Mouse (Mus musculus) kidney, postnatal 14 days (tissue): Measurements from ENCODE around the gene Armc3.
"Not testable (repeated sequence)": the region's sequence is repeated elsewhere in the genome, so short reads cannot be mapped to it uniquely, and the experiment has no call there.

Source experiments
- DNase-seq: peaks from one replicate; pipeline ENCODE4 v3.0.0; 2022; ENCODE audit warnings: mixed read lengths

The Armc3 gene

GRCm38 (mm10) chr2:19275602-19276539 is 76.8 kb downstream of the Armc3 start:
- peak; percentile 87 for DNase-seq

GRCm38 (mm10) chr2:19280331-19280730 is 81.2 kb downstream of the Armc3 start:
- no peak for DNase-seq

DNA sequence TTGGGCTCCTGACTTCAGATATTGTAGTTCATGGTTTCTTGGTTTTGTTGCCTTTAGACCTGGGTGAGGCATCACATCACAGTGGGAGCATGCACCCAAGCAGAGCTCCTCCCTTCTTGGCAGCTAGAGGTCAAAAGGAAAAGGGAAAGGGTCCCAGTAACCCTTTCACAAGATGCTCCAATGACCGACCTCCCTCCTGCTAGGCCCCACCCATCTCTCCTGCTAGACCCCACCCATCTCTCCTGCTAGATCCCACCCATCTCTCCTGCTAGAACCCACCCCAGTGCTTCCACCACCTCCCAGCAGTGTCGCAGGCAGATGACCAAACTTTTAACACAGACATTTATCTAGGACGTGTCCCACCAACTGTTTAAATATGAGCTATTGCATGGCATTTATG is 93.3 kb downstream of the Armc3 start:
- no peak for DNase-seq

GRCm38 (mm10) chr2:19300345-19301089 is 101.4 kb downstream of the Armc3 start:
- DNase-seq = no peak

- no peak for DNase-seq
Observed at GRCm38 (mm10) chr2:19301251-19301650, 102.1 kb downstream of the Armc3 start.

GRCm38 (mm10) chr2:19303087-19303486 is 104.0 kb downstream of the Armc3 start:
- not testable (repeated sequence) for DNase-seq

GRCm38 (mm10) chr2:19310498-19310897 is 111.4 kb downstream of the Armc3 start:
- DNase-seq = no peak

GRCm38 (mm10) chr2:19316056-19316455 is 117.0 kb downstream of the Armc3 start:
- no peak for DNase-seq

DNA sequence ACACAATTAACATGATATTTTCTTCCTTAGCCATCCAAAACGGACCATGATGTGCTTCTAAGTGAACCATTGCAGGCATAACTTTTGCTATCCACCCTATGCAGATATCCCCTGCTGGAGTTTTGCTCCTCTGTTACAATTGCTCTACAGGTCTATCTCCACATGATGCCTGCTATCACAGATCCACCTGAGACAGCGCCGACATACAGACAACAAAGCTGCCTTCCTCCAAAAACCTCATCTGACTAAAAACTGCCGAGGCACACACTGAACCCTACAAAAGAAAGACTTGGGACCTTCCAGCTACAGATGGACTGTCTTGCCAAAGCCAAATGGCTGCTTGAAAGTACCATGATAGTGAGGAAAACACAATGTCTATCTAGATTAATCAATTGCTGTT is 117.6 kb downstream of the Armc3 start:
- no peak for DNase-seq

- not testable (repeated sequence) for DNase-seq
Observed at GRCm38 (mm10) chr2:19317151-19317812, 118.2 kb downstream of the Armc3 start.

DNA sequence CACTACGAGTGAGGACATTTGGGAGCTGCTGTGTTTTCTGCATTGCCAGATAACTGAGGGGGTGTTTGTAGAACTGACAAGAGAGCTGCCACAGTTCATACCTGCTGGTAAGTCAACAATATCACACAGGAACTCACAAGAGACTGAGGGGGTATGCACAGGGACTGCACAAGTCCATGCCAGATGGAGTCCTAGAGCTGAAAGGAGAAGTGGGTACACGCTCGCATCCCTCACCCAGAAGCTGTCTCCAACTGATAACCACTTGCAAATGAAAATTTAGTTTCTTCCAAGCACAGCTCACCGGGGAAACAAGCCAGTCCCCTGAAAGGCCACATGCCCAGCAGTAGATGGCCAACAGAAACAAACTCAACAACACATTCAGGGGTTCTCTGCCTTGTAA is 119.4 kb downstream of the Armc3 start:
- DNase-seq = no peak

DNA sequence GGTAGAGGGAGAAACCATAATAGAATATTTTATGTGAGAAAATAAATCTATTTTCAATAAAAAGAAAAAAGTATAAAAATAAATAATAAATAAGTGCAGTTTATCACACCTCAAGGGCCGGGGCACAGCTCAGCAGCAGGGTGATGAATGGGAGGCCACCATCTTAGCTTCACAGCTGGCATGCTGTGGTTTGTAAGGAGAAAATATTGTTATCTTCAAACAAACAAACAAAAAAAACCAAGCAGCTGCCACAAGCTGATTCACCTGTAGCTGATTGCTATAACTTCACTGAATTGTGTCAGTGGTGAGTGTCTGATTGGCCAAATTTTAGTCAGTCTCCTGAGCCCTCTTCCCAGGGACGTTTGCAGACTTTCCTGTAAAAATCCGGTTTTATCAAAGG is 120.2 kb downstream of the Armc3 start:
- no peak for DNase-seq

DNA sequence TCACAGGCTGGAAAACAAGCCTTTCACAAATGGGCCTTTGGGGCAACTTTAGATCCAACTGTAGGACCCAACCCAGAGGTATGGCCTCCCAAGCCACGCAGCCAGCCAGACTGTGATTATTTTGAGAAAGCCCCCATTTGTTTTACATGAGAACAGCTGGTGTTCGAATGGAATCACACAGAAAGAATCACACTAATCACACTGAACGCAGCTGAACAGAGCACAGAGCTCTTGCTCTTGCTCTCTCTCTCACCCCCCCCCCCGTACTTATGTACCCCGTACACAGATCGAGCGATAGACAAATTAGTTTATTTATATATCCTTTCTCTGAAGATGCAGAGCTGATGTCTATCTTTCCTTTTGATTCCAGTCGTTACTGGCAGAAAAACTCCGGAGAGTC is 123.3 kb downstream of the Armc3 start:
- no peak for DNase-seq

DNA sequence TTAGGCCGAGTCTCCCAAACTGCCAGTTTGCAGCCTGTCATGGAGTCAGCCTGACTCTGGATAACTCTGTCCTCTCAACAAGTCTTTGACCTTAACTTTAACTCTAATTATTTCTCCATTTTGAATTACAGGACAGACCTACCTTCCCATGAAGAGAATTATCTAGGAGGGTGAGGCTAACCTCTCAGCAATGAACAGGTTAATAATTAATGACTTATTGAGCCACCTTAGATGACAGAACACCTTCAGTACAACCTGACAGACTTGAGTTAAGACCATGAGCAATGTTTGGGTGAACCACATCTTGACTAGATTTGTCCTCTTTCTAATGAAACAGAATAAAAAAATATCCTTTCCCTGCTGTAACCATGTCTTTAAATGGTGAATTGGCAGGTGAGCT is 127.3 kb downstream of the Armc3 start:
- DNase-seq = no peak

DNA sequence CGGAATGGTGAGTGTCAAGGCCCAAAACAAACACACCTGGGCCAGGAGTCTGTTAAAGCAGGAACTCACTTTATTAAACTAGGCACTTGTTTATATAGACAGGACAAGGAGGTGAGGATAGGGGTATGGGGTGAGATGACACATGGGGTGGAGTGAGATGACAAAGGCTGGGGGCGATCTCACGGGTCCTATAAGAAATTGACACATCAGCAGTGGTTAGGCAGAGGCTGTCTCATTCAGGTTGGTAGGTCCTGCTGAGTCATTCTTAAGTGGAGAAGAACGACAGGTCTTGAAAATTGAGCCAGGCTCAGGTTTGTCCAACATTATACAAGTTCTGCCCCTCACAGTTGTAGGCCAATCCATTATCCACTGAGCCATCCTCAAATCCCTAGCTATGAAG is 128.7 kb downstream of the Armc3 start:
- DNase-seq = no peak

DNA sequence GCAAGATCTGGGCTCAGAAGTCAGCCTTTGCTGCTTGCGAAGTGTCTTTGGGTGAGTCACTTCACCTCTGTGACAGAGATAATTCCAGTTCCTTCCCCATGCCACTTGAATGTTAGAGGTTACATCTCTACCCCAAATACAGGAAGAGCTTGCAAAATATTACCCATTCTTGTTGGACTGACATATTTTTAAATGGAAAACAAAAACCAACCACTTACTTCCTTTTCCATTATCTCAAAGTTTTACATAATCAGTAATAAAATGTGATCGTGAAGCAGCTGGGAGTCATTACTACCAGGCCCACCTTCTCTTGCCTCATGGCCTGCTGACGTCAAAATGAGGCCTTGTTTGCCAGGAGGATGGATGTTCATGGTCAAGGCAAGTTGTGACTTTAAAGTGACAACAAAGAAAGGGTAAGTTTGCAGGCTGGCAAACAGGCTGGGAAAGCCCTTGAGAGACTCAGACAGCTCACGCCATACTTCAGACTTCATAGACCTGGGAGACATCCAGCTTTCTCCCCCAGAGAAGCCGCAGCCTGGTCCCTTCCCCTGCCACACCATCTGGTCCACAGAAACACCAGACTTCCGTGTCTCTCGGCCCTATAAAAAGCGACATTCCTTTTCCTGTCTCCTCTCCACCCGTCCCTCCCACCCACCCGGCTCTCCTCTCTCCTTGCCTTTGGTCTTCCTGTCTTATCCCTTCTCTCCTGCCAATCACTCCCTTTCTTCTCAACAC is 145.0 kb downstream of the Armc3 start:
- DNase-seq = peak; percentile 31

- peak; percentile 89 for DNase-seq
Observed at GRCm38 (mm10) chr2:19344636-19345413, 145.7 kb downstream of the Armc3 start.

DNA sequence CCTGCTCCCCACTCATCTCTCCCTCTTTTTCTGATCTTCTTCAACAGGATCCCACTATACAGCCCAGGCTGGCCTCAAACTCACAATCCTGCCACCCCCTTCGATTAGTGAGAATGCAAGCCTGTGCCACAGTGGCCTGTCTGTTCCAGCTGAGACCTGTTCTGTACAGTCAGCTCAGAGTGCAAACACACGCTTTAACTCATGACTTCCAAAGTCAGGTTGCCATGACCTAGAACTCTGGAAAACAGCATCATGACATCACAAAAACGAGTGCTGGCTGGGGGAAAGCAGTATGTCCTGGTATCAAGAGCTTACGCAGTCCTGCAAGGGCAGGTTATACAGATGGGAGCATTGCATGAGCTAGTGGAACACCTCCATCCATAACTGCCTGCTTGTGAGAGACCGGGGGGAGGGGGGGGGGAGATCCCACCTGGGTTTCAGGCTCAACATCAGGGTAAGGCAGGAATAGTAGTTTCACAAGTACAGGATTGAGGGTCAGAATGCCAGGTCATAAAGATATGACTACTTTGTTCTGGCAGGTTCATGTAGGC is 146.4 kb downstream of the Armc3 start:
- no peak for DNase-seq

DNA sequence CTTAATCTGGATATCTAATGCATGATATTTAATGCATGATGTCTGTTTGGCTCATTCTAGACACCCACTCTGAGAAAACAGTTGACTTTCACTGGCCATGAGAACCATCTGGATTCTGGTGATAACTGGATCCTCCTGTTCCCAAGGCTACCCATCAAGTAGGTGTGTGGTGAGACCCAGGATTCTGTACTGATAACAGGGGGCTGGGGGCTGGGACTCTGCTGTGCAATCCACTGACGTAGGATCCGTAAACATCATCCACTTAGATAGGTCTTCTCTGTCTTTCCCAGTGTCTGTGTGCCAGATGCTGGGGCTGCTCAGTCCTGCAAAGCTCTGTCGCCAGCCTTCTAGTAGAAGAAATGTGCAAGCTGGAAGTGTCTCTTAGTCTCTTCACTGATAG is 149.4 kb downstream of the Armc3 start:
- no peak for DNase-seq

- no peak for DNase-seq
Observed at GRCm38 (mm10) chr2:19350167-19350566, 151.1 kb downstream of the Armc3 start.

- DNase-seq = no peak
Observed at GRCm38 (mm10) chr2:19351615-19352253, 152.6 kb downstream of the Armc3 start.
